Mouse (Mus musculus) intestine, embryonic 15.5 days (tissue): ENCODE data around the gene Tssc4. TPM values are rescaled to one million over a fixed set of nuclear protein-coding genes. Genes with fewer than 3 reads are reported as not detected.
A peak's percentile ranks its signal among the peaks of the same experiment; 100 is the strongest.

Experiments
- ATAC-seq: fragments of 200-750 bp; cut with Nextera tagmentation; 2 replicates; pipeline ENCODE4 v1.8.0; 2017; ENCODE audit warnings: moderate TSS enrichment, moderate library complexity
- H3K27ac ChIP-seq: fragments of 300-500 bp; sonication (generic); 2 replicates; pipeline ENCODE4 v1.5.1; 2015; ENCODE audit warnings: mild to moderate bottlenecking, inconsistent platforms
- H3K27me3 ChIP-seq: fragments of 300-500 bp; sonication (generic); replicated peaks from 2 replicates; pipeline ENCODE4 v1.6.1; 2015; ENCODE audit warnings: inconsistent platforms
- H3K36me3 ChIP-seq: fragments of 300-500 bp; sonication (generic); 2 replicates; pipeline ENCODE4 v1.6.1; 2015; ENCODE audit warnings: inconsistent platforms
- H3K4me1 ChIP-seq: fragments of 300-500 bp; sonication (generic); replicated peaks from 2 replicates; pipeline ENCODE4 v1.6.1; 2015; ENCODE audit warnings: inconsistent platforms
- H3K4me2 ChIP-seq: fragments of 300-500 bp; sonication (generic); replicated peaks from 2 replicates; pipeline ENCODE4 v1.6.1; 2015; ENCODE audit warnings: mild to moderate bottlenecking, inconsistent platforms
- H3K4me3 ChIP-seq: fragments of 300-500 bp; sonication (generic); replicated peaks from 2 replicates; pipeline ENCODE4 v1.5.1; 2015; ENCODE audit warnings: inconsistent platforms
- H3K9ac ChIP-seq: fragments of 300-500 bp; sonication (generic); 2 replicates; pipeline ENCODE4 v1.6.1; 2015; ENCODE audit warnings: inconsistent platforms
- H3K9me3 ChIP-seq: fragments of 300-500 bp; sonication (generic); 2 replicates; pipeline ENCODE4 v1.6.1; 2016; ENCODE audit warnings: inconsistent platforms
- WGBS: fragments of 180-500 bp; shearing (Covaris S2); methylation state at CpG from one replicate; pipeline ENCODE4 v1.1.7; 2015; 5-methylcytosine and 5-hydroxymethylcytosine counted together
- polyA plus RNA-seq: library from polyadenylated mRNA; unstranded; fragments of >200 nt; fragmentation: Nextera tagmentation; extraction: Ambion mirVana; gene quantifications from 2 replicates; pipeline ENCODE4 v1.2.1, GENCODE M21; 2015

Gene Tssc4
- polyA plus RNA-seq, 1 experiment from 2014 or later: 76.0 TPM

GRCm38 (mm10) chr7:143106672-143107465, 37.8 kb downstream of the Tssc4 start:
- H3K27me3 ChIP-seq: peaks cover 43% of the 10 kb centered on the region
- H3K36me3 ChIP-seq: no peaks in the 10 kb centered on the region
- no peaks in the 10 kb centered on the region for H3K9me3 ChIP-seq
- H3K27ac ChIP-seq: no peak overlapping the region
- peak overlapping the region; percentile 46 for H3K4me3 ChIP-seq
- WGBS: 6% methylated on average over 57 of the region's 57 CpGs
- ATAC-seq: peak; percentile 84
- peak overlapping the region; percentile 82 for H3K4me2 ChIP-seq
- H3K4me1 ChIP-seq: peaks cover 19% of the 10 kb centered on the region
- H3K9ac ChIP-seq: peak overlapping the region; percentile 39

GRCm38 (mm10) chr7:143108200-143108599, 39.2 kb downstream of the Tssc4 start:
- peak overlapping the region; percentile 39; the same call in 1 of the 2 replicates for H3K9ac ChIP-seq
- ATAC-seq: no peak; the same call in 1 of the 2 replicates
- H3K4me1 ChIP-seq: peaks cover 19% of the 10 kb centered on the region
- peaks cover 43% of the 10 kb centered on the region for H3K27me3 ChIP-seq
- WGBS: 47% methylated on average over 5 of the region's 5 CpGs
- peak overlapping the region; percentile 46; the same call in 1 of the 2 replicates for H3K4me3 ChIP-seq
- peak overlapping the region; percentile 82 for H3K4me2 ChIP-seq
- H3K27ac ChIP-seq: no peak overlapping the region
- H3K36me3 ChIP-seq: no peaks in the 10 kb centered on the region
- H3K9me3 ChIP-seq: no peaks in the 10 kb centered on the region

- H3K4me2 ChIP-seq: peak overlapping the region; percentile 82; the same call in 1 of the 2 replicates
- no peak for ATAC-seq
- H3K27me3 ChIP-seq: peaks cover 43% of the 10 kb centered on the region
- no peak overlapping the region for H3K27ac ChIP-seq
- H3K9me3 ChIP-seq: no peaks in the 10 kb centered on the region
- H3K4me3 ChIP-seq: no peak overlapping the region
- H3K9ac ChIP-seq: no peak overlapping the region
- H3K4me1 ChIP-seq: peaks cover 19% of the 10 kb centered on the region
- WGBS: 24% methylated on average over 3 of the region's 3 CpGs
- no peaks in the 10 kb centered on the region for H3K36me3 ChIP-seq
Observed at GRCm38 (mm10) chr7:143108996-143109660, 40.1 kb downstream of the Tssc4 start.

GRCm38 (mm10) chr7:143109696-143110095, 40.6 kb downstream of the Tssc4 start:
- Histone ChIP-seq H3K36me3 (no peaks in the 10 kb centered on the region), H3K4me1 (peaks cover 19% of the 10 kb centered on the region), H3K4me3 (no peak overlapping the region), H3K9me3 (no peaks in the 10 kb centered on the region), H3K9ac (no peak overlapping the region), H3K27ac (no peak overlapping the region), H3K27me3 (peaks cover 43% of the 10 kb centered on the region), H3K4me2 (no peak overlapping the region)
- 79% methylated on average over 3 of the region's 3 CpGs for WGBS
- ATAC-seq: no peak

GRCm38 (mm10) chr7:143110803-143111202, 41.8 kb downstream of the Tssc4 start:
- no peaks in the 10 kb centered on the region for H3K9me3 ChIP-seq
- peaks cover 36% of the 10 kb centered on the region for H3K27me3 ChIP-seq
- H3K27ac ChIP-seq: no peak overlapping the region
- H3K9ac ChIP-seq: no peak overlapping the region
- H3K4me1 ChIP-seq: peaks cover 19% of the 10 kb centered on the region
- 87% methylated on average over 1 of the region's 1 CpGs for WGBS
- no peak overlapping the region for H3K4me2 ChIP-seq
- H3K4me3 ChIP-seq: no peak overlapping the region
- H3K36me3 ChIP-seq: no peaks in the 10 kb centered on the region
- ATAC-seq: no peak

GRCm38 (mm10) chr7:143111719-143112118, 42.7 kb downstream of the Tssc4 start:
- 51% methylated on average over 4 of the region's 4 CpGs for WGBS
- Histone ChIP-seq H3K4me1 (peaks cover 16% of the 10 kb centered on the region), H3K36me3 (no peaks in the 10 kb centered on the region), H3K4me2 (no peak overlapping the region), H3K9ac (no peak overlapping the region), H3K9me3 (no peaks in the 10 kb centered on the region), H3K27ac (no peak overlapping the region), H3K27me3 (peaks cover 27% of the 10 kb centered on the region), H3K4me3 (no peak overlapping the region)
- ATAC-seq: no peak

- ATAC-seq: no peak
- H3K27ac ChIP-seq: no peak overlapping the region
- H3K4me2 ChIP-seq: no peak overlapping the region
- peaks cover 20% of the 10 kb centered on the region for H3K27me3 ChIP-seq
- no peaks in the 10 kb centered on the region for H3K36me3 ChIP-seq
- no peak overlapping the region for H3K4me3 ChIP-seq
- 17% methylated on average over 1 of the region's 1 CpGs for WGBS
- no peaks in the 10 kb centered on the region for H3K9me3 ChIP-seq
- H3K4me1 ChIP-seq: peaks cover 9% of the 10 kb centered on the region; the same call in 1 of the 2 replicates
- no peak overlapping the region for H3K9ac ChIP-seq
Observed at GRCm38 (mm10) chr7:143112395-143112794, 43.3 kb downstream of the Tssc4 start.

- Histone ChIP-seq H3K36me3 (no peaks in the 10 kb centered on the region), H3K4me2 (no peak overlapping the region), H3K4me3 (no peak overlapping the region), H3K9ac (no peak overlapping the region), H3K27ac (no peak overlapping the region), H3K9me3 (no peaks in the 10 kb centered on the region), H3K27me3 (no peaks in the 10 kb centered on the region), H3K4me1 (peaks cover 11% of the 10 kb centered on the region; the same call in 1 of the 2 replicates)
- no peak for ATAC-seq
Observed at GRCm38 (mm10) chr7:143114773-143115172, 45.7 kb downstream of the Tssc4 start.

GRCm38 (mm10) chr7:143116521-143116920, 47.5 kb downstream of the Tssc4 start:
- H3K4me2 ChIP-seq: no peak overlapping the region
- H3K9ac ChIP-seq: no peak overlapping the region
- no peaks in the 10 kb centered on the region for H3K9me3 ChIP-seq
- peaks cover 10% of the 10 kb centered on the region for H3K4me1 ChIP-seq
- no peak overlapping the region for H3K4me3 ChIP-seq
- H3K36me3 ChIP-seq: no peaks in the 10 kb centered on the region
- WGBS: 78% methylated on average over 5 of the region's 5 CpGs
- no peak for ATAC-seq
- H3K27ac ChIP-seq: no peak overlapping the region
- no peaks in the 10 kb centered on the region for H3K27me3 ChIP-seq

- Histone ChIP-seq H3K4me1 (peaks cover 33% of the 10 kb centered on the region), H3K27ac (peak overlapping the region; percentile 64), H3K4me2 (no peak overlapping the region), H3K4me3 (no peak overlapping the region), H3K9ac (no peak overlapping the region), H3K36me3 (no peaks in the 10 kb centered on the region), H3K27me3 (no peaks in the 10 kb centered on the region), H3K9me3 (no peaks in the 10 kb centered on the region)
- no peak for ATAC-seq
- 55% methylated on average over 1 of the region's 1 CpGs for WGBS
Observed at GRCm38 (mm10) chr7:143119407-143119806, 50.4 kb downstream of the Tssc4 start.

GRCm38 (mm10) chr7:143119826-143120225, 50.8 kb downstream of the Tssc4 start:
- Histone ChIP-seq H3K4me3 (no peak overlapping the region), H3K9me3 (no peaks in the 10 kb centered on the region), H3K27me3 (no peaks in the 10 kb centered on the region), H3K4me1 (peaks cover 37% of the 10 kb centered on the region), H3K27ac (peak overlapping the region; percentile 64), H3K4me2 (no peak overlapping the region), H3K36me3 (no peaks in the 10 kb centered on the region), H3K9ac (no peak overlapping the region)
- 67% methylated on average over 3 of the region's 3 CpGs for WGBS
- no peak for ATAC-seq
